Mouse (Mus musculus) cerebellum, postnatal 4 days (tissue): ENCODE measurements at regions not wholly inside any gene's neighbourhood (a gene's known extent, or its start where the extent isn't known, plus 50 kb on each side); places are given as distances from the start of the nearest gene placed in this dataset.
A peak's percentile ranks its signal among the peaks of the same experiment; 100 is the strongest.

Experiments used
- DNase-seq, 2 experiments: peaks; one replicate each; pipeline ENCODE4 v3.0.0; 2022; ENCODE audit warnings: low spot score in 2 of 2, mixed read lengths in 1 of 2

DNA sequence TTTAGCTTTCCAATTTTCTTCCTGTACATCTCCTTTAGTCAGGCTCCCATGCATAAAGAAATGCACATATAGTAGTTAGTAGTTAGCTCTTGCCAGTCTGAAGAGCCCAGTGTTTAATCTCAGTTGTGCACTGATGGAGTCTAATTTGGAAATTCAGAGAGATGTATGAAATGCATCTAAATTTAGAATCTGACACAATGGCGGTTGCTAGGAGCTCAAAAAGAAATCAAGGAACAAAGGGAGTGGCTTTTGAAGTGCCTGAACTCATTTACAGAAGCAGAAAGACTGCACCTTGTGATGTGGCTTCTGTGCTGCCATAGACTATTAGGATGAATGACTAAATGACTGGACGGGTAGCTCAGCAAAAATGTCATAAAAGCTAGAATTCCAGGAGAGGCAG lies 916.3 kb downstream of the Rps29 start:
- DNase-seq, result no peak

DNA sequence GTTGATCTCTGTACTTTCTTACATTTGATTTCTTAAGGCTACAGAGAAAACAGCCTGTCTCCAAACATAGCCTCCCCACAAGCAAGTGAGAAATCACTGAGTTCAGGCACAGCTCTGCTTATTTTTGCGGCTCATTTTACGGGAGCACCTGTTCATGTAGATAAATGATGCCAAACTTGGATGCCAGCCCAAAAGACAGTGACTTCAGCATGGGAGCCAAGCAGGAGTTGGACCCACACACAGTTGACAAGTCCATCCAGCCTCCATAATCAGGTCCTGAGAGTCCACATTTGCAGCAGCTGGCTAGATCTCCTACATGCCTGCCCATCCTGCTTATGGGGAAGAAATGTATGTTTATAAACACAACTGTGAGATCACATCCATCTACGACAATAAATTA lies 927.2 kb downstream of the Rps29 start:
- peak in 1 of 2 experiments; percentile 32 for DNase-seq

DNA sequence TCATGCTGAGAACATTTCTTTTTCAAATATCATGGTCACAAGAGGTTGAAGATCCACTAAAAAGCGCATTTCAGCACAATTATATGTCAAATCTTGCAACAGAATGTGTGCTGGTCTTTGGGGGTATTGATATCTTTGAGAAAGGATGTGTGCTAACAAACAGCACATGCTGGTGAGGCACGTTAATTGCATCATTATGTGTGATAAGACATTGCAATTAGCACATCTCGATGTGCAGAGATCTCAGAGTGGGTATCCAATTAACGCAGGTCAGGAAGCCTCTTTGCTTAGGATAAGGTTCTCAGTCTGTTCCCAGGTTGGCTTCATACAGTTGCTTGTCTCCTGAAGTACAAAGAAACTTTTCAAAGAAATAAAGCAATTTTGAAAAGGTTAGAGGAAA lies 941.9 kb downstream of the Rps29 start:
- DNase-seq, result no peak

DNA sequence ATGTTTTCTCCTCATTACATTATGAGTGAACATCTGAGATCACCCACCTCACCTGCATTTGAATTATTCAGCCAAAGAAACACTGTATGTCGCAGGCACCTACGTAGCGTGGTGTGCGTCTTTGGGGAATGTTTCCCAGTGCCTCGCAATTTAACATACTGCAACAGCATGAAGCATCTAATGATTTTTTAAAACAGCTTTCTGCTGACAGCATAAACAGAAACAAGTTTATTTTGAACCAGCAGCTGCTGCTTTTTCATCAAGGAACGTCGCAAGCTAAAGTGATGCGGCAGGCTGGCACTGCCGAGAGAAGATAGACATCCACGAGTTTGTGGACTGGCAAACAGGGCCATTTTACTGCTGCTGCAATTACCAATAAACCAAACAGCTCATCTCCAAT lies 950.7 kb downstream of the Rps29 start:
- DNase-seq, result no peak

DNA sequence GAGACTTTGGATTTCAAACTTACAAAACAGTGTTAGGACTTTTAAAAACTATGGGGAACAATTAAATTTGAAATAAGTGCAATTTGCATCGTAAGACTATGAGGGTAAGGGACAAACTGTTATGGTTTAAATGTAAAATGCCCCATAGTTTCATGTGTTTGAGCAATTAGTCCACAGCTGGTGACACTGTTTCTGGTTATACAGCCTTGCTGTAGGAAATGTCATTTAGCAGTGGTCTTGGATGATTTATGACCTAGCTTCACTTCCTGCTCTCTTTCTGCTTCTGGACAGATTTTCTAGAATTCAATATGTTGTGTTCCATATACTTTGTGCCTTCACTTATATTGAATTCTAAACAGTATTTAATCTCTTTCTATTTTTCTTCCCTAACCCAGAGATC lies 961.5 kb upstream of the Mdga2 start:
- no peak for DNase-seq

DNA sequence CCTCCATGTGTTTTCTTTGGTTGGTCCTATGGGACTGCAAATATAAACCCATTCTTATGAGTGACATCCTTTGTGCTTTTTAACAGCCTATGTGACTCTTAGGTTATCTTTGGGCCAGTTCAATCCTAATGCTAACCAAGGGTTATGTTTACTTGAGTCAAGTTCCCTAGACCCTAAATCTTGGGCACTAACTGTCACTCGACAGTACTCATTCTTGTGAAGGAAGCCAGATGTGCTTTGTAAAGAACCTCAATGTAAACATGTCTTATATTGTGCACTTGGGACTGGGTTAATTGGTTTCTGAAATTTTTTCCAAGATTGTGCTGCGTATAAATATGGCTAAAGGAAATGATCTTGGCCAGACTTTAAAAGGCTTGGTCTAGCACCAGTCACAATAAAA lies 939.0 kb upstream of the Mdga2 start:
- no peak for DNase-seq

DNA sequence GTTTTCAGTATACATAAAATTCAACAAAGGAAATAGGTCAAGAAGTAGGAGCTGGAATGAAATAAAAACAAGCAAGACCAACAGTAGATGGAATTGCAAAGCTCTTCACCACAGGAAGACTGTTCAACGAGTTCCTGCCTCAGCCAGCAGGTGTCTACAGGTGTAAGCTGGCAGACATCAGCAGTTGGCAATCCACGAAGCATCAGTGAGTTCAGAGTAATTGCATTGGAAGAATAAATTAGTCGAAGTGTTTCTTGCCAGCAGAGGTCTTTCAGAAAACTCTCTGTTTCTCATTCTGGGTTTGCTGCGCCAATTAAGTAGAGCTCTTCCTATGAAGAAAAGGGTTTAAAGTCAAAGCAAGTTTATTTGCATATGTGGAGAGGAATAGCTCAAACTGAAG lies 925.7 kb upstream of the Mdga2 start:
- DNase-seq, result no peak

DNA sequence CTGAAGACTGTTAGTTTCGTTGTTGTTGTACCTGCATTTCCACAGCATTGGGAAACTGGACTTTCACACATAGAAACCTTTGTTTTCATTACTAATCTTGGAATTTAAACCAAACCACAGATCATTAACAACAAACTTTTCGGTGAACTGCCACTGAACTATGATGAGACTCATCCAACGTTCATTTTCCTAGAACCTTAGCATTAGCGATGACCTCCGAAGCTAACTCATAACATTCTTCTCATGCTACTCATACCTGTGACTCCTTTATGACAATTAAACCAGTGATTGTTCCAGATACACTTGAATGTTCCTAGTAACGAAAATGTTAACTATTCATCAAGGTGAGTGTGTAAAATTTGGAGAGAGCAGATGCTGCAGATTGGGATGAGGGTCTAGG lies 917.5 kb upstream of the Mdga2 start:
- DNase-seq, result no peak

DNA sequence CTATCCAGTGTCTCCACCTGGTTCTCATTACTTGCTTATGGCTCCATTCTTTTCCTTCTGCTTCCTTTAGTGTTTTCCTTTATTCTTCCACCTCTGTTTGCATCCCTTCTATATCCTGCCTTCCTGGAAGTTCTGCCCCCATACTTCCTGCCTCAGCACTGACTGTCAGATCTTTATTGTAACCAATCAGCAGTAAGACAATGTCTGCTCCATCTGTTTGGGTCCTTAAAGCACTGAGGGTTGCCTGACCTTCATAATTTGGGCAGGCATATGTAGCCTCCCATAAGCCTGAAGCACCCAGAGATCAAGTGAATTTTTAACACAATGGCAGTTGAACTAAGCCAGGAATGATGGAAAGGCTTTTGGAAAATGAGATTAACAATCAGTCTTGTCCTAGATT lies 909.4 kb upstream of the Mdga2 start:
- DNase-seq, result no peak

DNA sequence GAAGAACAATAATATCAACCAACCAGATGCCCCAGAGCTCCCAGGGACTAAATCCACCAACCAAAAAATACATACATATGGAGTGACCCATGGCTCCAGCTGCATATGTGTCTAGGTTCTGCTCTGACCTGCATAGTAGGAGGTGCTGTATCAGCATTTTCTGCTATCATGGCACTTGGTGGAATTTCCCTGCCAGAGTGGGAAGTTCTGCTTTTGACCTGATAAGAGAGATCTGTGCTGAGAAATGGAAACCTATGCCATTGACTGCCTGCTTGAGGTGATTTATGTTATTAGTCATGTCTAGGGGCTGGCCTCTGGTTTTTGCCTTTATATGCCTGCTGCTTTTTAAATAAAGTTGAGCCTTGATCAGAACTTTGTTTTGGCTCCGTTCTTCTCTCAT lies 893.4 kb upstream of the Mdga2 start:
- no peak for DNase-seq
